Mouse (Mus musculus) effector memory CD4-positive, alpha-beta T cell, adult 7 months (primary cell): ENCODE measurements around the gene Pgls. TPM values are rescaled to one million over a fixed set of nuclear protein-coding genes. Genes with fewer than 3 reads are reported as not detected.

Source experiments
- polyA plus RNA-seq: library from polyadenylated mRNA; unstranded; fragments of 100-300 nt; shearing (Covaris generic); gene quantifications from one replicate; pipeline ENCODE4 v1.2.1, GENCODE M21; 2017

Pgls gene
- polyA plus RNA-seq, result 66.7 TPM

GRCm38 (mm10) chr8:71591471-71592373, at the start of gene Pgls:
Gene Pgls (plus strand): TSS chr8:71592176.

DNA sequence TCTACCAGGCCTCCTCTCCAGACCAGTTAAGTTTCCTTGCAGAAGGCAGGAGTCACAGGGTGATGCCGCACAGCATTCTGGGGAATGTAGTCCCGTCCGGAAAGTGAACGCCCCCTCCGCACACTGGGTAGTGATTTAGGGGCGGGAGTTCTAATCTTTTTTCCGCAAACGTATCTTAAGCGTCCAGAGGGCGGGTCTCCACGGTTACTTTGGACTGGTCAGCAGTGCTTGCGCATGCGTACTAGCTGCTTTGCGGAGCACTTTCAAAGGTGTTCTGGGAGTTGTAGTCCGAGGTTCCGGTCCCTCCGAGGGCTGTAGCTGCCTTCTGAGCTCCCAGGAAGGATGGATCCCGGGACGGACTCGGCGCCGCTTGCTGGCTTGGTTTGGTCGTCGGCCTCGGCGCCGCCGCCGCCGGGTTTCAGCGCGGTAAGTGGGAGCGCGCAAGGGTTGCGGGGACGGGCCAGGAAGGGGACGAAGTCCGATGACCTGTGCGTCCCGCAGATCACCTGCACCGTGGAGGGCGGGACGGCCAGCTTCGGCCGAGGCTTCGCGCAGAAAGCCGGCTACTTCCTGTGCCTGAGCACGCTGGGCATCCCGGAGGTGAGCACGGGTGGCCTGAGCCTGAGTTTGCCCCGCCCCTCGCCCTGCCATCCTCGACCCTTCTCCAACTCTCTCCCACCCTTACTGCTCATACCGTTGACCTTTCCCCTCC, 49.2 kb upstream of the Pgls start, which contains the start of gene Mvb12a:
Gene Mvb12a (plus strand): TSS at position 291 of the 712 bp plus-strand sequence.

GRCm38 (mm10) chr8:71558071-71558957, 33.7 kb upstream of the Pgls start, which contains the start of gene Tmem221:
Gene Tmem221 (minus strand): TSS chr8:71558871.

GRCm38 (mm10) chr8:71566501-71566900, 25.5 kb upstream of the Pgls start, which contains the start of gene Nxnl1:
Gene Nxnl1 (minus strand): TSS chr8:71566601.

GRCm38 (mm10) chr8:71568387-71568937, 23.5 kb upstream of the Pgls start, which contains the start of gene Slc27a1:
Gene Slc27a1 (plus strand): TSS chr8:71568882.

DNA sequence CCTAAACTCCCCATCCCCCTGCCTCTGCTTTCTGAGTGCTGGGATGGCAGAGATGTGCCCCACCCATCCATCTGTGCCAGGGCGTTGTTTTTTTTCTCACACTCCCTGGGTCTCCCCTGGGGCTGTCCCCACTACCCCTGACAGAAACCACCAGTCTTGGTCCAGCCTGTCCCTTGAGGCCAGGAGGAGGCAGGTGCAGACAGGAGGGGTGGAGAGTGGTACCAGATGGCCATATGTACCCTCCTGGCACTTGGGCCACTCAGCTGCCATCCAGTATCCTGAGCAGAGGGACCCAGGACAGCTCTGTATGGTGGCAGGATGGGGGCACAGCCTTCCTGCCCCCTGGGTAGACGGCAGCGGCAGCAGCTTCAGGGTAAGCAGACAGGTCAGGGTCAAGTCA, 5.5 kb downstream of the Pgls start, which contains the start of gene Fam129c:
Gene Fam129c (plus strand): TSS at position 198 of the 400 bp plus-strand sequence.

GRCm38 (mm10) chr8:71610822-71611651, 19.1 kb downstream of the Pgls start, which contains the start of gene Colgalt1:
Gene Colgalt1 (plus strand): TSS chr8:71610998.

Other genes starting within 250 kb of the Pgls start
- 185 TPM for gene Use1, start 225.3 kb upstream of the Pgls start, polyA plus RNA-seq
- 17.4 TPM for gene Ocel1, start 220.9 kb upstream of the Pgls start, polyA plus RNA-seq
- 7.6 TPM for gene Nr2f6, start 210.2 kb upstream of the Pgls start, polyA plus RNA-seq
- gene Ushbp1, start 196.4 kb upstream of the Pgls start, polyA plus RNA-seq, result 0.29 TPM
- 87.6 TPM for gene Babam1, start 195.3 kb upstream of the Pgls start, polyA plus RNA-seq
- gene Ankle1, start 186.2 kb upstream of the Pgls start, polyA plus RNA-seq, result 0.20 TPM
- gene Abhd8, start 128.5 kb upstream of the Pgls start, polyA plus RNA-seq, result 112 TPM
- 21.5 TPM for gene Mrpl34, start 127.2 kb upstream of the Pgls start, polyA plus RNA-seq
- gene Dda1, start 123.0 kb upstream of the Pgls start, polyA plus RNA-seq, result 143 TPM
- gene Ano8, start 106.2 kb upstream of the Pgls start, polyA plus RNA-seq, result 16.6 TPM
- 6.5 TPM for gene Gtpbp3, start 104.1 kb upstream of the Pgls start, polyA plus RNA-seq
- not detected for gene Plvap, start 80.4 kb upstream of the Pgls start, polyA plus RNA-seq
- not detected for gene Ccdc194, start 66.5 kb upstream of the Pgls start, polyA plus RNA-seq
- 108 TPM for gene Bst2, start 54.7 kb upstream of the Pgls start, polyA plus RNA-seq
- gene Mvb12a, start 49.3 kb upstream of the Pgls start, polyA plus RNA-seq, result 65.2 TPM
- gene Tmem221, start 33.3 kb upstream of the Pgls start, polyA plus RNA-seq, result 13.9 TPM
- 1.9 TPM for gene Nxnl1, start 25.6 kb upstream of the Pgls start, polyA plus RNA-seq
- gene Slc27a1, start 23.3 kb upstream of the Pgls start, polyA plus RNA-seq, result 16.1 TPM
- 2.7 TPM for gene Fam129c, start 5.5 kb downstream of the Pgls start, polyA plus RNA-seq
- 30.3 TPM for gene Colgalt1, start 18.8 kb downstream of the Pgls start, polyA plus RNA-seq
- gene Unc13a, start 79.6 kb downstream of the Pgls start, polyA plus RNA-seq, result not detected
- gene Jak3, start 84.1 kb downstream of the Pgls start, polyA plus RNA-seq, result 72.8 TPM
- 17.5 TPM for gene Insl3, start 97.0 kb downstream of the Pgls start, polyA plus RNA-seq
- gene B3gnt3, start 109.6 kb downstream of the Pgls start, polyA plus RNA-seq, result 2.9 TPM
- 169 TPM for gene Fcho1, start 133.5 kb downstream of the Pgls start, polyA plus RNA-seq